In the genomic region with DNA sequence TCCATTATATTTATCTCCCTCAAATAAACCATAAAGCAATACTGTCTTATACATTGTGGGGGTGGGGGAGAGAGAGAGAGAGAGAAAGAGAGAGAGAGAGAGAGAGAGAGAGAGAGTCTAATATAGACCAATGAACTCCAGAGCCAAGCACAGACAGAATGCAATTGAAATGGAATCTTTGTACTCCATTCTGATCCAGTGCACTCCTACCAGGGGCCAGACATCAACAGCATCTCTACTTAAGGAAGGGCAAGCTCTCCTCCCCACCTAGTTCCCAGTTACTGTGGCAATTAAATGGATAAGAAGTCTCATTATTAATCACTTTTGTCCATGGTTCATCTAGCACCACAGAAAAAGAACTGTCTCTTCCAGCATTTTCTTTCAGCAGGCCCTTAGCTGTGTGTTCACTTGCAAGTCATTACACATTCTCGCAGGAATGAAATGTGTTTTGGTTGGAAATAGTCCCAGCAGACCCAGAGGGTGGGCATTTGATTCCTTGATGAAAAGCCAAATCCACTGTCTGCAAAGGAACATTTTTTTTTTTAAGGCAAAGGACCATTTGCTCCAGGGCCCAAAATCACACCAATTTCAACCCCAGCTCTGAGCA, we compare ENCODE assay signal across 13 mouse cellular contexts.
DNase-seq lines count a peak whose midpoint lies in the region; ATAC-seq and TF ChIP-seq lines count a peak whose summit lies in the region.
"Had no signal": no experiment of that assay in that cellular context is flagged by ENCODE, and none has a peak within 500 bp of the region (broad histone marks: within the 10 kb centered on the region; RNA-seq: fewer than 3 reads in every experiment).

No protein-coding gene starts in this region.

- no peak overlapping the region for H3K4me3 ChIP-seq in heart, adult 2 months
- H3K4me3 ChIP-seq in midbrain, embryonic 16.5 days (ENCODE audit: low read depth, low read length), result no peak overlapping the region
- no peak overlapping the region for H3K4me3 ChIP-seq in midbrain, embryonic 15.5 days
- no peak overlapping the region for H3K4me3 ChIP-seq in myocyte
- H3K4me3 ChIP-seq: limb, embryonic 12.5 days; midbrain, embryonic 12.5 days had no signal

- H3K4me2 ChIP-seq in midbrain, embryonic 16.5 days (ENCODE audit: low read length), result no peak overlapping the region
- H3K4me2 ChIP-seq in midbrain, embryonic 15.5 days, result no peak overlapping the region
- peak overlapping the region; percentile 43 for H3K4me2 ChIP-seq in myocyte (ENCODE audit: low read depth)
- H3K4me2 ChIP-seq: limb, embryonic 12.5 days; midbrain, embryonic 12.5 days had no signal

- no peaks in the 10 kb centered on the region for H3K36me3 ChIP-seq in heart, adult 2 months (ENCODE audit: control insufficient read depth, insufficient read depth, low read length)
- no peaks in the 10 kb centered on the region for H3K36me3 ChIP-seq in midbrain, embryonic 16.5 days (ENCODE audit: control insufficient read depth, insufficient read depth, low read length)
- H3K36me3 ChIP-seq in midbrain, embryonic 15.5 days (replicated peaks), result no peaks in the 10 kb centered on the region
- no peaks in the 10 kb centered on the region for H3K36me3 ChIP-seq in myocyte (ENCODE audit: control insufficient read depth, insufficient read depth)
- H3K36me3 ChIP-seq: limb, embryonic 12.5 days; midbrain, embryonic 12.5 days had no signal

- TF ChIP-seq POLR2A in heart, adult 2 months (IDR thresholded peaks at IDR 0.05; ENCODE audit: insufficient read depth, low read depth, low read length), result no peak
- TF ChIP-seq POLR2A in myocyte (IDR thresholded peaks at IDR 0.05; ENCODE audit: insufficient read length, low read depth), result no peak

- H3K4me1 ChIP-seq in heart, adult 2 months (ENCODE audit: control insufficient read depth, insufficient read depth, low read length), result no peaks in the 10 kb centered on the region
- H3K4me1 ChIP-seq in midbrain, embryonic 16.5 days (ENCODE audit: control insufficient read depth, insufficient read depth, low read length), result no peaks in the 10 kb centered on the region
- no peaks in the 10 kb centered on the region for H3K4me1 ChIP-seq in midbrain, embryonic 15.5 days
- H3K4me1 ChIP-seq: midbrain, embryonic 12.5 days had no signal

- intact Hi-C loops in heart, postnatal 10 days (cut with DNase I), result no loop called here
- intact Hi-C loops in heart, adult 2 months (cut with DNase I), result no loop called here

- H3K9ac ChIP-seq in heart, adult 2 months (ENCODE audit: low read depth, low read length), result no peak overlapping the region
- no peak overlapping the region for H3K9ac ChIP-seq in midbrain, embryonic 16.5 days (ENCODE audit: low read depth, low read length)
- no peak overlapping the region for H3K9ac ChIP-seq in midbrain, embryonic 15.5 days
- H3K9ac ChIP-seq: limb, embryonic 12.5 days; midbrain, embryonic 12.5 days had no signal

- no peak for TF ChIP-seq CTCF in heart, adult 2 months (IDR thresholded peaks at IDR 0.05)

- no peak for TF ChIP-seq EP300 in heart, adult 2 months (IDR thresholded peaks at IDR 0.05; ENCODE audit: insufficient read depth, low read depth, low read length)

- 33% methylated on average over 1 of the region's 1 CpGs for WGBS in heart, adult 2 months
- WGBS in midbrain, embryonic 16.5 days, result 68% methylated on average over 1 of the region's 1 CpGs
- WGBS in midbrain, embryonic 15.5 days, result 62% methylated on average over 1 of the region's 1 CpGs

- no peaks in the 10 kb centered on the region for H3K27me3 ChIP-seq in heart, adult 2 months (ENCODE audit: control insufficient read depth, insufficient read depth, low read length)
- no peaks in the 10 kb centered on the region for H3K27me3 ChIP-seq in midbrain, embryonic 16.5 days (ENCODE audit: control insufficient read depth, insufficient read depth, low read depth, low read length)
- H3K27me3 ChIP-seq in midbrain, embryonic 15.5 days (replicated peaks), result no peaks in the 10 kb centered on the region
- H3K27me3 ChIP-seq in myocyte (ENCODE audit: control insufficient read depth, insufficient read depth, insufficient read length), result no peaks in the 10 kb centered on the region
- H3K27me3 ChIP-seq: limb, embryonic 12.5 days; midbrain, embryonic 12.5 days had no signal

- ATAC-seq in midbrain, embryonic 16.5 days, result peak; percentile 25; the same call in 1 of the 2 replicates
- ATAC-seq in midbrain, embryonic 15.5 days (replicated peaks), result no peak

- DNase-seq in cerebellum, adult 9-10 months, result peak; percentile 13
- no peak for DNase-seq in cerebellum, postnatal 4 days (ENCODE audit: low spot score in 2 of 2)
- DNase-seq in heart, postnatal 10 days, result peak; percentile 18 to 23
- DNase-seq in heart, adult 2 months, result no peak
- no peak for DNase-seq in urinary bladder, adult 2 months (ENCODE audit: low spot score)
- DNase-seq: embryo, embryonic 11 days; heart, adult 11 months had no signal

- H3K27ac ChIP-seq in heart, adult 2 months, result no peak overlapping the region
- H3K27ac ChIP-seq in midbrain, embryonic 16.5 days (ENCODE audit: low read length), result no peak overlapping the region
- no peak overlapping the region for H3K27ac ChIP-seq in midbrain, embryonic 15.5 days
- H3K27ac ChIP-seq: kidney, postnatal 0 days; limb, embryonic 12.5 days; midbrain, embryonic 12.5 days had no signal

- no peaks in the 10 kb centered on the region for H3K9me3 ChIP-seq in midbrain, embryonic 16.5 days (replicated peaks; ENCODE audit: control insufficient read depth, low read length, poor library complexity, severe bottlenecking)
- H3K9me3 ChIP-seq in midbrain, embryonic 15.5 days, result no peaks in the 10 kb centered on the region
- H3K9me3 ChIP-seq: limb, embryonic 12.5 days; midbrain, embryonic 12.5 days had no signal

- no peaks in the 10 kb centered on the region for H3K79me2 ChIP-seq in heart, adult 2 months (replicated peaks; ENCODE audit: control insufficient read depth, insufficient read depth, low read length)
- no peaks in the 10 kb centered on the region for H3K79me2 ChIP-seq in myocyte (ENCODE audit: control insufficient read depth, insufficient read depth)

- no peak overlapping the region for H3ac ChIP-seq in myocyte (ENCODE audit: control insufficient read depth, insufficient read length)

TF ChIP-seq in myocyte, 11 proteins besides CTCF, POLR2A, EP300 and RAD21:
- TF ChIP-seq SRF (IDR thresholded peaks at IDR 0.05; ENCODE audit: control insufficient read depth, insufficient read length, low read depth) (no peak), TCF3 (IDR thresholded peaks at IDR 0.05; ENCODE audit: insufficient read length, low read depth) (no peak), USF1 (IDR thresholded peaks at IDR 0.05; ENCODE audit: low read depth) (no peak), TCF12 (IDR thresholded peaks at IDR 0.05; ENCODE audit: insufficient read depth, poor library complexity, severe bottlenecking) (no peak), MYOD1 (IDR thresholded peaks at IDR 0.05; ENCODE audit: control insufficient read depth in 1 of 3, insufficient read length in 2 of 3, low read depth in 2 of 3) (no peak), MYOG (IDR thresholded peaks at IDR 0.05; ENCODE audit: control insufficient read depth in 1 of 3, insufficient read depth in 1 of 3, insufficient read length in 2 of 3, low read depth in 2 of 3) (no peak), REST (IDR thresholded peaks at IDR 0.05; ENCODE audit: insufficient read depth, insufficient read length) (no peak), POLR2AphosphoS2 (IDR thresholded peaks at IDR 0.05; ENCODE audit: insufficient read length, low read depth) (no peak), MAX (IDR thresholded peaks at IDR 0.05; ENCODE audit: low read depth) (no peak), CEBPB (IDR thresholded peaks at IDR 0.05; ENCODE audit: insufficient read depth, poor library complexity, severe bottlenecking) (no peak), E2F4 (IDR thresholded peaks at IDR 0.05; ENCODE audit: insufficient read depth) (no peak)

Comparison
In these comparisons a context has a peak if more than half of its experiments do, and no peak if none do; other contexts are left out.
1. DNase-seq: peak in cerebellum, adult 9-10 months (single experiment) and heart, postnatal 10 days (2 of 2); none in cerebellum, postnatal 4 days (0 of 2), heart, adult 2 months (0 of 2) and urinary bladder, adult 2 months (single experiment).